Mouse (Mus musculus) ES-E14 (cell line): ENCODE data around the gene Cask. TPM values are rescaled to one million over a fixed set of nuclear protein-coding genes. Genes with fewer than 3 reads are reported as not detected.

Source experiments
- DNase-seq: peaks from one replicate; pipeline ENCODE4 v3.0.0-alpha.2; 2013; ENCODE audit warnings: low read depth, low spot score
- H3K27ac ChIP-seq: 2 replicates; pipeline ENCODE4 v1.5.1; 2012; ENCODE audit warnings: low read depth, mild to moderate bottlenecking, low read length, moderate library complexity, mixed read lengths; ENCODE audit not compliant: poor library complexity, insufficient read depth, severe bottlenecking
- H3K36me3 ChIP-seq: 2 replicates; pipeline ENCODE4 v1.6.1; 2012; ENCODE audit warnings: mild to moderate bottlenecking, low read length, moderate library complexity, mixed read lengths; ENCODE audit not compliant: control insufficient read depth, poor library complexity, insufficient read depth, severe bottlenecking
- H3K4me1 ChIP-seq, 2 experiments: fragments of 150-350 bp in 1 of 2; sonication (generic) in 1 of 2; 2 replicates each; pipeline ENCODE4 v1.6.1; 2012; ENCODE audit warnings: low read length in 2 of 2, mild to moderate bottlenecking in 1 of 2, mixed read lengths in 1 of 2; ENCODE audit not compliant: control insufficient read depth in 2 of 2, insufficient read depth in 2 of 2, poor library complexity in 1 of 2
- H3K4me3 ChIP-seq, 2 experiments: fragments of 150-350 bp in 1 of 2; sonication (generic) in 1 of 2; 2 replicates each; pipeline ENCODE4 v1.5.1; 2012; ENCODE audit warnings: low read length in 2 of 2, low read depth in 1 of 2, mild to moderate bottlenecking in 1 of 2, mixed read lengths in 1 of 2; ENCODE audit not compliant: insufficient read depth in 1 of 2, poor library complexity in 1 of 2, severe bottlenecking in 1 of 2
- H3K9ac ChIP-seq: 2 replicates; pipeline ENCODE4 v1.6.1; 2012; ENCODE audit warnings: low read depth, mild to moderate bottlenecking, low read length, mixed read lengths; ENCODE audit not compliant: poor library complexity, insufficient read depth, severe bottlenecking
- H3K9me3 ChIP-seq: fragments of 150-350 bp; sonication (generic); 2 replicates; pipeline ENCODE4 v1.6.1; 2012; ENCODE audit warnings: low read depth, mild to moderate bottlenecking, low read length; ENCODE audit not compliant: control insufficient read depth, insufficient read depth
- CHD2 ChIP-seq: IDR thresholded peaks from 2 replicates; pipeline ENCODE4 v1.6.1; 2014; ENCODE audit warnings: mild to moderate bottlenecking, low read depth, low read length, inconsistent platforms
- HCFC1 ChIP-seq: IDR thresholded peaks from 2 replicates; pipeline ENCODE4 v1.6.1; 2012; ENCODE audit warnings: low read length, inconsistent platforms, borderline replicate concordance; ENCODE audit not compliant: insufficient read depth
- MAFK ChIP-seq: IDR thresholded peaks from 2 replicates; pipeline ENCODE4 v1.6.1; 2014; ENCODE audit warnings: mild to moderate bottlenecking, low read depth, low read length, inconsistent platforms; ENCODE audit not compliant: insufficient read depth
- ZC3H11A ChIP-seq: IDR thresholded peaks from 2 replicates; pipeline ENCODE4 v1.6.1; 2012; ENCODE audit warnings: low read depth, mild to moderate bottlenecking, inconsistent platforms, low read length, borderline replicate concordance
- ZNF384 ChIP-seq: IDR thresholded peaks from 2 replicates; pipeline ENCODE4 v1.6.1; 2012; ENCODE audit warnings: low read depth, low read length, inconsistent platforms
- in situ Hi-C, 2 experiments: fragments of 600-800 bp; cut with MboI; formaldehyde crosslinking; loops; one replicate each; pipeline ENCODE4 v1.15.1; 2025; ENCODE audit warnings: low sequenced_read_pairs in 2 of 2, inconsistent platforms in 1 of 2; ENCODE audit not compliant: unreplicated experiment in 2 of 2
- total RNA-seq: library from RNA; depleted of rRNA; stranded (reverse); fragments of 300-350 nt; gene quantifications from 2 replicates; pipeline ENCODE4 v1.2.3, GENCODE M21; 2012; rRNA removed

Cask gene
- total RNA-seq, 1 experiment = 20.1 TPM

GRCm38 (mm10) chrX:13469160-13470116, 381.7 kb downstream of the Cask start:
- Histone ChIP-seq H3K27ac (no peak overlapping the region), H3K36me3 (no peaks in the 10 kb centered on the region), H3K4me3 (no peak overlapping the region), H3K4me1 (no peaks in the 10 kb centered on the region), H3K9ac (no peak overlapping the region), H3K9me3 (no peaks in the 10 kb centered on the region)
- no peak for TF ChIP-seq ZNF384
- in situ Hi-C loops = loop anchor here (25.0 kb wide), 1 partner anchor 232 kb away; no protein-coding TSS in a partner anchor
- DNase-seq = no peak

DNA sequence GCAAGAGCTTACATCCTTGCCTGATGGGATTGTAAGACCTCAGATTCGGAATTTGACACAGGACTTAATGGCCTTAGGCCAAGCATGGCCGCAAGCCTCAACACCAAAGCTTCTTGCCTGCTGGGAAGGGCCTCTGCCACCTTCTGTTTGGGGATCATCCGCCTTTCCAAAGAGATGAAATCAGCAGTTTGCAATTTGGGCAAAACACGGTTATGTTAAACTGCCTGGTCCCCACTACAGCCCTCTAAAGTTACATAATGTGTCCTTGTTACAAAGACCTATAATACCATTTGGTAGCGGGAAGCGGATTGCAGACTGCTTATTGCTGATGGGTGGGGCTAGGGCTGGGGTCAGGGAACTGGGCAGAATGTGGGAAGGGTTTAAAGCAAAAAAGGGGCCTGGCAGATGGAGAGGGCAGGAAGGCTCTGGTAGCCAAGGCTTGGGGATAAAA, 384.0 kb downstream of the Cask start:
- in situ Hi-C loops = loop anchor here (25.0 kb wide), 1 partner anchor 230 kb away; no protein-coding TSS in a partner anchor

More for the DNA sequence above, 384.0 kb downstream of the Cask start:
- Histone ChIP-seq H3K27ac (no peak overlapping the region), H3K9me3 (no peaks in the 10 kb centered on the region), H3K4me1 (0 out of 4 replicates have a peak, but pooled peaks cover 0 to 1% of the 10 kb centered on the region in 2 experiments), H3K4me3 (no peak overlapping the region), H3K9ac (no peak overlapping the region), H3K36me3 (no peaks in the 10 kb centered on the region)
- no peak for DNase-seq
- TF ChIP-seq MAFK (no peak), ZC3H11A (no peak), CHD2 (no peak), HCFC1 (no peak), ZNF384 (no peak)

Other genes with a start within 250 kb of the Cask start
- gene Gpr34, start 219.3 kb downstream of the Cask start, total RNA-seq = not detected in 2 replicates
- not detected in 2 replicates for gene Gpr82, start 190.0 kb downstream of the Cask start, total RNA-seq